Mouse (Mus musculus) frontal cortex, postnatal 25 days (tissue): ENCODE measurements around the gene Spast.
A peak's percentile ranks its signal among the peaks of the same experiment; 100 is the strongest.
"Not testable (repeated sequence)": the region's sequence is repeated elsewhere in the genome, so short reads cannot be mapped to it uniquely, and the experiment has no call there.

Experiments used
- DNase-seq, 2 experiments: peaks; one replicate each; pipeline ENCODE4 v3.0.0; 2022; ENCODE audit warnings: low spot score in 2 of 2

Gene Spast

DNA sequence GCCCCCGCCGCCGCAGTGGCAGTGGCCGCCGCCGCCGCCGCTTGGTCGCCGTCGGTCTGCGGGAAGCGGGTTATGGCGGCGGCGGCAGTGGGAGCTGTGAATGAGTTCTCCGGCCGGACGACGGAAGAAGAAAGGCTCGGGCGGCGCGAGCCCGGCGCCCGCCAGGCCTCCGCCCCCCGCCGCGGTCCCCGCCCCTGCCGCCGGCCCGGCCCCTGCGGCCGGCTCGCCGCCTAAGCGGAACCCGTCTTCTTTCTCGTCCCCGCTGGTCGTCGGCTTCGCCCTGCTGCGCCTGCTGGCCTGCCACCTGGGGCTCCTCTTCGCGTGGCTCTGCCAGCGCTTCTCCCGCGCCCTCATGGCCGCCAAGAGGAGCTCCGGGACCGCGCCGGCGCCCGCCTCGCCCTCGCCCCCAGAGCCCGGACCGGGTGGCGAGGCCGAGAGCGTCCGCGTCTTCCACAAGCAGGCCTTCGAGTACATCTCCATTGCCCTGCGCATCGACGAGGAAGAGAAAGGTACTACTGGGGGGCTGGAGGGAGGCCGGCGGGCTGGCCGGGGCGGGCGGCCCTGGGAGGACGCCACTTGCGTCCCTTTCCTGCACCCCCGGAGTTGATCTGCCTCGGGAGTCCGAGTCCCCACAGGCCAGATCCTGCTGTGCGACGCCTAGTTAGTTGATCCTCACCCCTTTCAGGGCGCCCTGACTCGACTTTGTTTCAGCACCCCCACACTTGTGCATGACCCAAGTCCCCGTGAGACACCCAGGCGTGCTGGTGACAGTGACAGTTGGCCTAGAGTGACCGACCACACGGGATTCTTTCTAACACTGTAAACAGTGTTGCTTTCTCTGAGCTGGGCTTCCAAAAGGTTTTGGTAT lies at the start of gene Spast:
Gene Spast (plus strand): TSS at position 51 of the 868 bp plus-strand sequence.
- peak; percentile 31 to 33 for DNase-seq

GRCm38 (mm10) chr17:74290198-74290597 lies 48.6 kb upstream of the Spast start:
- DNase-seq: no peak

DNA sequence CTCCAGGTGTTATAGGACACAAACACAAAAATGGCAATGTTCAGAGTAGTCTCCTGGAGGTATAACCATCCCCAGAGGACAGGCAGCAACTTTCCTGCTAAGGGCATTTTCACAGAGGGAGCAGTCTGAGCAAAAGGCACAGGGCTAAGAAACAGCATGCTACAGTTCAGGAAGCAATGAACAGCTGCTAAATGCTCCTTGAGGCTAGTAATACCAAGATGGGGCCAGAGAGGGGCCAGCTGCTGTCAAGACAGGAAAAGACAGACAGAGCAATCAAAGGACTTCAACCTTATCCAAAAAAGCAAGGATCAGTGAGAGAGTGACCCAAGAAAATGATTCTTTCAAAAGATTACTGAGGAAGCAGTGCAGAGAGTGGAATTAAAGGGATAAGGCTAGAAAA lies 47.9 kb upstream of the Spast start:
- DNase-seq: no peak

DNA sequence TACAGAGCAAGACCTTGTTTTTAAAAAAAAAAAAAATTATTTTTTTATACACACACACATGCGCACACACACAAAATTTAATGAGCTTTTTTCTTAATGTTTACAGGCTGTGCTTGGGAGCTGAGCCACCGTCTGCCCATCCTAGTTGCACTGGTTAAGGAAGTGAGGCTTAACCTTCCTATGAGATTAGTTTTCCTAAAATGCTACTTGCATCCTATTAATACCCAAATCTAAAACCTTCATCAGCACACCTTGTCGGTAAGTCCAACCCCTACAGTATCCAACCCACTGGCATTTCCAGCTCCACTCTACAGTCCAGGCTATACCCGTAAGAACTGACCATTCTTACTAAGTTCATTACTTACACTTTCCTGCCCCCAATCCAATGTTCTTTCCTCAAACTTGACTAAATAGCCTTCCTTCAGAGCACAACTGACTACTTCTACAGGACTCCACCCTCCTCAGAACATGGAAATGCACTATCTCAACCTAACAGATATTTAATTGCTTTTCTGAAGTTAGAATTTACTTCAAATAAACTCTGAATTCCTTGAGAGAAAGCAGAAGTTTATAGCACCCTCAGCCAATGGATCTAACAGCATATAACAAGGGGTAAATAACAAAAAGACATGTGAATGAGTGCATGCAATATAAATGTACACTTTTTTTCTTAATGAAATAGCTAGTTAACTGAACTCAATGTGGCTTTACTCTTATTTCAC lies 47.0 kb upstream of the Spast start:
- no peak for DNase-seq

GRCm38 (mm10) chr17:74293687-74294425 lies 44.9 kb upstream of the Spast start:
- peak in 1 of 2 experiments; percentile 9 for DNase-seq

- peak; percentile 27 to 54 for DNase-seq
Observed at GRCm38 (mm10) chr17:74294426-74295025, 44.3 kb upstream of the Spast start.

- DNase-seq: peak; percentile 58 to 62
Observed at GRCm38 (mm10) chr17:74295026-74295970, 43.5 kb upstream of the Spast start, which contains the start of gene Memo1. Gene Memo1, minus strand, starts transcription at chr17:74295521.

GRCm38 (mm10) chr17:74296076-74296823 lies 42.5 kb upstream of the Spast start:
- DNase-seq: no peak

GRCm38 (mm10) chr17:74296991-74297390 lies 41.8 kb upstream of the Spast start:
- not testable (repeated sequence) for DNase-seq

DNA sequence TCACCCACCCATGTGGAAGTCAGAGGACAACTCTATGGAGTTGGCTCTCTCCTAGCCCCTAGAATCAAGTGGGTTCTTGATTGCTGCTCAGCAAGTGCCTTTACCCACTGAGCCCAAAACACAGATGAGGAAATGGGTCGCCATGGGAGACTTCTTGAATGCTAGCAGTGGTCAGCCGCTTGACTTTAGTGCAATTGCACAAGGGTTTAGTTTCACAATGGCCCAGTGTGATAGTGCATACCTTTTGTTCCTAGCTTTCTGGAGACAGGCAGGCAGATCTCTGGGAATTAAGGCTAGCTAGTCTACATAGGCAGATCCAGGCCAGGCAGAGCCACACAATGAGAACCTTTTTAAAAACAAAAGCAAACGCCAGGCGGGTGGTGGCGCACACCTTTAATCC lies 38.7 kb upstream of the Spast start:
- no peak for DNase-seq

- DNase-seq: no peak
Observed at GRCm38 (mm10) chr17:74304060-74304459, 34.7 kb upstream of the Spast start.

DNA sequence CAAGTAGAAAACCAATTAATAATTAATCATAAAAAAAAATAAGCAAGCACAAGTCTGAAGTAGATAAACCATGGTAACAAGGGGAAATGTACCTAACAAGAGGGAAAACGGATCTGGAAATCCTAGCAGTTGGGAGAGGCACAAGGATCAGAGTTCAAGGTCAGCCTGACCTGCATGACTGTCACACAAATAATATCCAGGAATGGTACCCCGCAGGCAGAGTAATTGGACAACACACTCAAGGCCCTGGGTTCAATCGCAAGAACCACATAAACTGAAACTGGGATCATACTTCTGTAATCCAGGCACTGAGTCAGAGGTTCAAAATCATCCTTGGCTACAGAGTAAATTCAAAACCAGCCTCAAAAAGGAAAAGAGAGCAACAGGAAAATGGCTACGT lies 33.2 kb upstream of the Spast start:
- DNase-seq: no peak

GRCm38 (mm10) chr17:74306021-74306420 lies 32.8 kb upstream of the Spast start:
- DNase-seq: no peak

GRCm38 (mm10) chr17:74315445-74316308 lies 23.1 kb upstream of the Spast start:
- peak in 1 of 2 experiments; percentile 4 for DNase-seq

GRCm38 (mm10) chr17:74316309-74316863 lies 22.4 kb upstream of the Spast start:
- peak; percentile 77 to 80 for DNase-seq

- no peak for DNase-seq
Observed at GRCm38 (mm10) chr17:74318721-74319120, 20.1 kb upstream of the Spast start.

- no peak for DNase-seq
Observed at GRCm38 (mm10) chr17:74322400-74323054, 16.3 kb upstream of the Spast start.

- DNase-seq: no peak
Observed at GRCm38 (mm10) chr17:74323844-74324243, 14.9 kb upstream of the Spast start, which contains the start of gene Dpy30. Gene Dpy30, minus strand, starts transcription at chr17:74323944.
